Mouse (Mus musculus) heart, postnatal 0 days (tissue): ENCODE results near the gene Tiparp. TPM values are rescaled to one million over a fixed set of nuclear protein-coding genes. Genes with fewer than 3 reads are reported as not detected.

Experiments used
- ATAC-seq: fragments of 200-750 bp; cut with Nextera tagmentation; 2 replicates; pipeline ENCODE4 v1.8.0; 2017; ENCODE audit warnings: low read depth, moderate number of reproducible peaks, moderate library complexity; ENCODE audit not compliant: insufficient read depth
- DNase-seq: peaks from one replicate; pipeline ENCODE4 v3.0.0-alpha.2; 2016; ENCODE audit warnings: low spot score
- H3K27ac ChIP-seq: fragments of 300-500 bp; sonication (generic); 2 replicates; pipeline ENCODE4 v1.5.1; 2014; ENCODE audit warnings: low read depth, mild to moderate bottlenecking
- H3K27me3 ChIP-seq: fragments of 300-500 bp; sonication (generic); 2 replicates; pipeline ENCODE4 v1.6.1; 2014; ENCODE audit warnings: low read length, mixed read lengths; ENCODE audit not compliant: control insufficient read depth, insufficient read depth
- H3K36me3 ChIP-seq: fragments of 300-500 bp; sonication (generic); replicated peaks from 2 replicates; pipeline ENCODE4 v1.6.1; 2014; ENCODE audit warnings: low read length, mixed read lengths; ENCODE audit not compliant: control insufficient read depth, insufficient read depth
- H3K4me1 ChIP-seq: fragments of 300-500 bp; sonication (generic); 2 replicates; pipeline ENCODE4 v1.6.1; 2014; ENCODE audit warnings: antibody characterized with exemption; ENCODE audit not compliant: control insufficient read depth, insufficient read depth
- H3K4me2 ChIP-seq: fragments of 300-500 bp; sonication (generic); 2 replicates; pipeline ENCODE4 v1.6.1; 2014; ENCODE audit warnings: low read depth, mild to moderate bottlenecking, low read length, moderate library complexity
- H3K4me3 ChIP-seq: fragments of 300-500 bp; sonication (generic); 2 replicates; pipeline ENCODE4 v1.5.1; 2014; ENCODE audit warnings: low read depth, low read length
- H3K9ac ChIP-seq: fragments of 300-500 bp; sonication (generic); replicated peaks from 2 replicates; pipeline ENCODE4 v1.6.1; 2014; ENCODE audit warnings: low read depth, low read length, mixed read lengths
- H3K9me3 ChIP-seq: fragments of 300-500 bp; sonication (generic); replicated peaks from 2 replicates; pipeline ENCODE4 v1.6.1; 2016; ENCODE audit warnings: low read length; ENCODE audit not compliant: control insufficient read depth
- CTCF ChIP-seq: IDR thresholded peaks from 2 replicates; pipeline ENCODE4 v1.5.1; 2016; ENCODE audit warnings: antibody characterized with exemption, control low read depth, low read depth
- EP300 ChIP-seq: IDR thresholded peaks from 2 replicates; pipeline ENCODE4 v1.6.1; 2016; ENCODE audit warnings: antibody characterized with exemption, low read depth
- WGBS: fragments of 180-500 bp; shearing (Covaris S2); extraction: QIAGEN DNeasy Blood & Tissue Kit; methylation state at CpG from one replicate; pipeline ENCODE4 v1.1.7; 2014; 5-methylcytosine and 5-hydroxymethylcytosine counted together
- polyA plus RNA-seq: library from polyadenylated mRNA; unstranded; fragments of >200 nt; fragmentation: Nextera tagmentation; extraction: Ambion mirVana; gene quantifications from 2 replicates; pipeline ENCODE4 v1.2.1, GENCODE M21; 2015
- total RNA-seq: library from RNA; depleted of rRNA; stranded (reverse); fragments of >200 nt; gene quantifications from 2 replicates; pipeline ENCODE4 v1.2.3, GENCODE M21; 2014; ENCODE audit warnings: low replicate concordance

Gene Tiparp
- total and polyA plus RNA-seq, 2 experiments from 2014 or later, result 14.2 to 21.8 TPM

- 57% methylated on average over 3 of the region's 3 CpGs for WGBS
- no peak for TF ChIP-seq CTCF
- TF ChIP-seq EP300, result no peak
- no peak for DNase-seq
- no peak overlapping the region for H3K4me3 ChIP-seq
- H3K9ac ChIP-seq, result no peak overlapping the region
- no peak overlapping the region for H3K27ac ChIP-seq
- H3K4me2 ChIP-seq, result no peak overlapping the region
- H3K27me3 ChIP-seq, result no peaks in the 10 kb centered on the region
- ATAC-seq, result no peak
- H3K9me3 ChIP-seq, result no peaks in the 10 kb centered on the region
- H3K36me3 ChIP-seq, result no peaks in the 10 kb centered on the region
- H3K4me1 ChIP-seq, result peaks cover 11% of the 10 kb centered on the region; the same call in 1 of the 2 replicates
These were observed 45.3 kb downstream of the Tiparp start for GRCm38 (mm10) chr3:65573516-65573915.

GRCm38 (mm10) chr3:65577602-65578001, 49.4 kb downstream of the Tiparp start:
- ATAC-seq (no peak), DNase-seq (no peak)
- Histone ChIP-seq H3K27ac (no peak overlapping the region), H3K9me3 (no peaks in the 10 kb centered on the region), H3K36me3 (no peaks in the 10 kb centered on the region), H3K4me1 (no peaks in the 10 kb centered on the region), H3K4me3 (no peak overlapping the region), H3K4me2 (no peak overlapping the region), H3K27me3 (no peaks in the 10 kb centered on the region), H3K9ac (no peak overlapping the region)
- WGBS, result 74% methylated on average over 3 of the region's 3 CpGs
- TF ChIP-seq EP300, result no peak
- no peak for TF ChIP-seq CTCF

GRCm38 (mm10) chr3:65579260-65579921, 51.2 kb downstream of the Tiparp start:
- Histone ChIP-seq H3K9me3 (no peaks in the 10 kb centered on the region), H3K4me3 (no peak overlapping the region), H3K9ac (no peak overlapping the region), H3K27me3 (no peaks in the 10 kb centered on the region), H3K36me3 (no peaks in the 10 kb centered on the region), H3K4me2 (no peak overlapping the region), H3K27ac (no peak overlapping the region), H3K4me1 (no peaks in the 10 kb centered on the region)
- no peak for DNase-seq
- 64% methylated on average over 12 of the region's 12 CpGs for WGBS
- no peak for TF ChIP-seq CTCF
- no peak for TF ChIP-seq EP300
- ATAC-seq, result no peak

GRCm38 (mm10) chr3:65581596-65581995, 53.4 kb downstream of the Tiparp start:
- ATAC-seq, result no peak

GRCm38 (mm10) chr3:65584329-65584728, 56.1 kb downstream of the Tiparp start:
- no peak overlapping the region for H3K4me2 ChIP-seq
- no peak overlapping the region for H3K4me3 ChIP-seq
- no peak overlapping the region for H3K27ac ChIP-seq
- H3K9ac ChIP-seq, result no peak overlapping the region
- H3K36me3 ChIP-seq, result no peaks in the 10 kb centered on the region
- WGBS, result 78% methylated on average over 1 of the region's 1 CpGs
- TF ChIP-seq CTCF (no peak), EP300 (no peak)
- no peaks in the 10 kb centered on the region for H3K4me1 ChIP-seq
- ATAC-seq (no peak), DNase-seq (no peak)
- H3K27me3 ChIP-seq, result no peaks in the 10 kb centered on the region
- H3K9me3 ChIP-seq, result no peaks in the 10 kb centered on the region

More at GRCm38 (mm10) chr3:65581596-65581995, 53.4 kb downstream of the Tiparp start:
- no peak for TF ChIP-seq EP300
- TF ChIP-seq CTCF, result no peak
- no peak for DNase-seq
- WGBS, result 28% methylated on average over 4 of the region's 4 CpGs
- Histone ChIP-seq H3K4me3 (no peak overlapping the region), H3K27ac (no peak overlapping the region), H3K4me2 (no peak overlapping the region), H3K27me3 (no peaks in the 10 kb centered on the region), H3K36me3 (no peaks in the 10 kb centered on the region), H3K9ac (no peak overlapping the region), H3K9me3 (no peaks in the 10 kb centered on the region), H3K4me1 (no peaks in the 10 kb centered on the region)

GRCm38 (mm10) chr3:65585291-65585690, 57.1 kb downstream of the Tiparp start:
- no peak overlapping the region for H3K4me3 ChIP-seq
- no peaks in the 10 kb centered on the region for H3K4me1 ChIP-seq
- ATAC-seq (no peak), DNase-seq (no peak)
- no peak overlapping the region for H3K27ac ChIP-seq
- 80% methylated on average over 8 of the region's 8 CpGs for WGBS
- H3K4me2 ChIP-seq, result no peak overlapping the region
- H3K9me3 ChIP-seq, result no peaks in the 10 kb centered on the region
- H3K27me3 ChIP-seq, result no peaks in the 10 kb centered on the region
- H3K36me3 ChIP-seq, result no peaks in the 10 kb centered on the region
- TF ChIP-seq CTCF (no peak), EP300 (no peak)
- no peak overlapping the region for H3K9ac ChIP-seq
